Mouse (Mus musculus): ENCODE results near the gene Gm49378. TPM values are rescaled to one million over a fixed set of nuclear protein-coding genes. Genes with fewer than 3 reads are reported as not detected.

Gm49378 gene
- polyA plus RNA-seq (2012; rRNA removed) (2.0 and 3.4 TPM in 2 replicates), polyA plus RNA-seq (2014; fragmentation: Nextera tagmentation; extraction: Ambion mirVana) (2.0 and 2.9 TPM in 2 replicates)

- Histone ChIP-seq H3K27me3 (ENCODE audit: control insufficient read depth, insufficient read depth, low read length) (no peaks in the 10 kb centered on the region), H3K9ac (replicated peaks) (no peak within 1 kb of the TSS), H3K27ac (no peak within 1 kb of the TSS), H3K9me3 (ENCODE audit: control insufficient read depth, low read length) (no peaks in the 10 kb centered on the region), H3K36me3 (replicated peaks; ENCODE audit: control insufficient read depth, insufficient read depth, low read depth) (peaks cover 44% of the 10 kb centered on the region), H3K4me3 (ENCODE audit: insufficient read depth in 1 of 2, low read depth in 2 of 2, low read length in 2 of 2) (no peak within 1 kb of the TSS), H3K4me2 (ENCODE audit: low read depth) (no peak within 1 kb of the TSS), H3K4me1 (replicated peaks; ENCODE audit: control insufficient read depth in 2 of 2, insufficient read depth in 2 of 2, low read length in 1 of 2) (peaks cover 9 to 10% of the 10 kb centered on the region in 2 experiments)
- no peak for ATAC-seq (ENCODE audit: insufficient read depth)
- 90% methylated on average over 9 of the region's 9 CpGs for WGBS (ENCODE audit: insufficient replicate concordance)
- DNase-seq (ENCODE audit: low read depth in 3 of 3, low spot score in 3 of 3): no peak
- TF ChIP-seq CTCF (IDR thresholded peaks at IDR 0.05; ENCODE audit: low read depth) (no peak), EP300 (IDR thresholded peaks at IDR 0.05; ENCODE audit: low read depth) (no peak)
Measured at GRCm38 (mm10) chr14:55637795-55638194, at the start of gene Gm49378. Gm49378 (minus strand) TSS chr14:55637895.

DNA sequence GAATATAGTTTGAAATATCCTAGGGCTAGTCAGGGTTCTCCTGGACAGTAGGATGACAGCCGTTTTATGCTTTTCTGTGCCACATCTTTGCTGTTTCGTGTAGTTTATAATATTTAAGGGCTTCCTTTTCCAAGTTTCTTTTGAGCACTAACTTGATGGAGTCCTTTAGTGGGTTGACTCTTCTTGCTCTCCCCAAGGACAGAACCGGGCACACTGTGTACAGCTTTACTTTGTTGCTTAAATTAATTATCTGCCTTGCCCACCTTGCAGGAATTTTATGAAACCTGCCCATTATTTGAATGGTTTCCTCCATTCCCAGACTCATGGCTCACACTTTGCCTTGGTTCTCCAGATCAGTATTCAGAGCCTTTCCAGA lies 44.4 kb upstream of the Gm49378 start:
- DNase-seq (ENCODE audit: low read depth in 3 of 3, low spot score in 3 of 3) (no peak), ATAC-seq (ENCODE audit: insufficient read depth) (peak; percentile 14; the same call in 1 of the 2 replicates)
- TF ChIP-seq EP300 (IDR thresholded peaks at IDR 0.05; ENCODE audit: low read depth) (no peak), CTCF (IDR thresholded peaks at IDR 0.05; ENCODE audit: low read depth) (no peak)
- peaks cover 2 to 9% of the 10 kb centered on the region in 2 experiments; a peak in 3 of 4 replicates for H3K4me1 ChIP-seq (replicated peaks; ENCODE audit: control insufficient read depth in 2 of 2, insufficient read depth in 2 of 2, low read length in 1 of 2)
- peak overlapping the region; percentile 79 to 91 for H3K4me3 ChIP-seq (ENCODE audit: insufficient read depth in 1 of 2, low read depth in 2 of 2, low read length in 2 of 2)
- no peaks in the 10 kb centered on the region for H3K27me3 ChIP-seq (ENCODE audit: control insufficient read depth, insufficient read depth, low read length)
- 14% methylated on average over 3 of the region's 3 CpGs for whole genome bisulfite sequencing (ENCODE audit: insufficient replicate concordance)
- H3K9ac ChIP-seq (replicated peaks): peak overlapping the region; percentile 76
- peak overlapping the region; percentile 80 for H3K27ac ChIP-seq
- H3K9me3 ChIP-seq (ENCODE audit: control insufficient read depth, low read length): no peaks in the 10 kb centered on the region
- H3K4me2 ChIP-seq (ENCODE audit: low read depth): peak overlapping the region; percentile 85
- H3K36me3 ChIP-seq (replicated peaks; ENCODE audit: control insufficient read depth, insufficient read depth, low read depth): peaks cover 27% of the 10 kb centered on the region

GRCm38 (mm10) chr14:55681160-55682117 lies 43.7 kb upstream of the Gm49378 start, which contains the start of gene Tinf2:
Tinf2 (minus strand) TSS chr14:55681820.
- Histone ChIP-seq H3K9me3 (ENCODE audit: control insufficient read depth, low read length) (no peaks in the 10 kb centered on the region), H3K4me1 (replicated peaks; ENCODE audit: control insufficient read depth in 2 of 2, insufficient read depth in 2 of 2, low read length in 1 of 2) (peaks cover 2 to 9% of the 10 kb centered on the region in 2 experiments; a peak in 3 of 4 replicates), H3K36me3 (replicated peaks; ENCODE audit: control insufficient read depth, insufficient read depth, low read depth) (peaks cover 33% of the 10 kb centered on the region), H3K9ac (replicated peaks) (peak within 1 kb of the TSS; percentile 76), H3K4me3 (ENCODE audit: insufficient read depth in 1 of 2, low read depth in 2 of 2, low read length in 2 of 2) (peak within 1 kb of the TSS; percentile 79 to 91), H3K4me2 (ENCODE audit: low read depth) (peak within 1 kb of the TSS; percentile 85), H3K27ac (peak within 1 kb of the TSS; percentile 80), H3K27me3 (ENCODE audit: control insufficient read depth, insufficient read depth, low read length) (no peaks in the 10 kb centered on the region)
- ATAC-seq (ENCODE audit: insufficient read depth) (peak; percentile 94), DNase-seq (ENCODE audit: low read depth in 3 of 3, low spot score in 3 of 3) (peak; percentile 94 to 95 (median 95))
- peak; percentile 91 for TF ChIP-seq CTCF (IDR thresholded peaks at IDR 0.05; ENCODE audit: low read depth)
- peak; percentile 12 for TF ChIP-seq EP300 (IDR thresholded peaks at IDR 0.05; ENCODE audit: low read depth)
- WGBS (ENCODE audit: insufficient replicate concordance): under 1% methylated on average over 66 of the region's 66 CpGs

DNA sequence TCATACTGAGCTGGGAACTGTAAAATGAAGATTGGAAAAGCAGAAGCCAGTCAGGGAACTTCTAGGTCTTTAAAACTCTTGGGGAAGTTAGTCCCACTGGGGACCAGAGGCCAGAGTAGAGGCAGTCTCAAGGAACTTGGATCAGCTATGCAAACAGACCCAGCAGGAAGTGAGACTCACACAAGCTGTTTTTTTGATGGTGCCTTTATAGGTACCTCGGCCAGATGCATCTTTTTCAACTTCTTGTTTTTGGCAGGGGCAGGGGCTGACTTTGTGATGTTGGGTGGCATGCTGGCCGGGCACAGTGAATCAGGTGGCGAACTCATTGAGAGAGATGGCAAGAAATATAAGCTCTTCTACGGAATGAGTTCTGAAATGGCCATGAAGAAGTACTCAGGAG lies 39.9 kb upstream of the Gm49378 start:
- Histone ChIP-seq H3K27ac (no peak overlapping the region), H3K9me3 (ENCODE audit: control insufficient read depth, low read length) (no peaks in the 10 kb centered on the region), H3K27me3 (ENCODE audit: control insufficient read depth, insufficient read depth, low read length) (no peaks in the 10 kb centered on the region), H3K4me1 (replicated peaks; ENCODE audit: control insufficient read depth in 2 of 2, insufficient read depth in 2 of 2, low read length in 1 of 2) (peaks cover 2 to 12% of the 10 kb centered on the region in 2 experiments; a peak in 3 of 4 replicates), H3K4me2 (ENCODE audit: low read depth) (no peak overlapping the region), H3K36me3 (replicated peaks; ENCODE audit: control insufficient read depth, insufficient read depth, low read depth) (peaks cover 43% of the 10 kb centered on the region), H3K4me3 (ENCODE audit: insufficient read depth in 1 of 2, low read depth in 2 of 2, low read length in 2 of 2) (no peak overlapping the region), H3K9ac (replicated peaks) (no peak overlapping the region)
- TF ChIP-seq CTCF (IDR thresholded peaks at IDR 0.05; ENCODE audit: low read depth): no peak
- no peak for TF ChIP-seq EP300 (IDR thresholded peaks at IDR 0.05; ENCODE audit: low read depth)
- WGBS (ENCODE audit: insufficient replicate concordance): 70% methylated on average over 4 of the region's 4 CpGs
- DNase-seq (ENCODE audit: low read depth in 3 of 3, low spot score in 3 of 3): no peak
- ATAC-seq (ENCODE audit: insufficient read depth): no peak

- 56% methylated on average over 7 of the region's 7 CpGs for WGBS (ENCODE audit: insufficient replicate concordance)
- Histone ChIP-seq H3K4me2 (ENCODE audit: low read depth) (peak overlapping the region; percentile 95), H3K27ac (peak overlapping the region; percentile 90), H3K36me3 (replicated peaks; ENCODE audit: control insufficient read depth, insufficient read depth, low read depth) (peaks cover 22% of the 10 kb centered on the region), H3K4me1 (replicated peaks; ENCODE audit: control insufficient read depth in 2 of 2, insufficient read depth in 2 of 2, low read length in 1 of 2) (peaks cover 3 to 4% of the 10 kb centered on the region in 2 experiments; a peak in 2 of 4 replicates), H3K9me3 (ENCODE audit: control insufficient read depth, low read length) (no peaks in the 10 kb centered on the region), H3K27me3 (ENCODE audit: control insufficient read depth, insufficient read depth, low read length) (no peaks in the 10 kb centered on the region), H3K4me3 (ENCODE audit: insufficient read depth in 1 of 2, low read depth in 2 of 2, low read length in 2 of 2) (peak overlapping the region; percentile 90 to 99), H3K9ac (replicated peaks) (peak overlapping the region; percentile 90)
- TF ChIP-seq CTCF (IDR thresholded peaks at IDR 0.05; ENCODE audit: low read depth) (no peak), EP300 (IDR thresholded peaks at IDR 0.05; ENCODE audit: low read depth) (no peak)
- ATAC-seq (ENCODE audit: insufficient read depth) (no peak), DNase-seq (ENCODE audit: low read depth in 3 of 3, low spot score in 3 of 3) (no peak)
Measured at GRCm38 (mm10) chr14:55672741-55673060, 35.0 kb upstream of the Gm49378 start.
